Mouse (Mus musculus): ENCODE results near the gene Taok1. TPM values are rescaled to one million over a fixed set of nuclear protein-coding genes. Genes with fewer than 3 reads are reported as not detected.
"Not testable (repeated sequence)": the region's sequence is repeated elsewhere in the genome, so short reads cannot be mapped to it uniquely, and the experiment has no call there.

Taok1 gene
- 0.10 and 0.13 TPM in 2 replicates for polyA plus RNA-seq (2012)

DNA sequence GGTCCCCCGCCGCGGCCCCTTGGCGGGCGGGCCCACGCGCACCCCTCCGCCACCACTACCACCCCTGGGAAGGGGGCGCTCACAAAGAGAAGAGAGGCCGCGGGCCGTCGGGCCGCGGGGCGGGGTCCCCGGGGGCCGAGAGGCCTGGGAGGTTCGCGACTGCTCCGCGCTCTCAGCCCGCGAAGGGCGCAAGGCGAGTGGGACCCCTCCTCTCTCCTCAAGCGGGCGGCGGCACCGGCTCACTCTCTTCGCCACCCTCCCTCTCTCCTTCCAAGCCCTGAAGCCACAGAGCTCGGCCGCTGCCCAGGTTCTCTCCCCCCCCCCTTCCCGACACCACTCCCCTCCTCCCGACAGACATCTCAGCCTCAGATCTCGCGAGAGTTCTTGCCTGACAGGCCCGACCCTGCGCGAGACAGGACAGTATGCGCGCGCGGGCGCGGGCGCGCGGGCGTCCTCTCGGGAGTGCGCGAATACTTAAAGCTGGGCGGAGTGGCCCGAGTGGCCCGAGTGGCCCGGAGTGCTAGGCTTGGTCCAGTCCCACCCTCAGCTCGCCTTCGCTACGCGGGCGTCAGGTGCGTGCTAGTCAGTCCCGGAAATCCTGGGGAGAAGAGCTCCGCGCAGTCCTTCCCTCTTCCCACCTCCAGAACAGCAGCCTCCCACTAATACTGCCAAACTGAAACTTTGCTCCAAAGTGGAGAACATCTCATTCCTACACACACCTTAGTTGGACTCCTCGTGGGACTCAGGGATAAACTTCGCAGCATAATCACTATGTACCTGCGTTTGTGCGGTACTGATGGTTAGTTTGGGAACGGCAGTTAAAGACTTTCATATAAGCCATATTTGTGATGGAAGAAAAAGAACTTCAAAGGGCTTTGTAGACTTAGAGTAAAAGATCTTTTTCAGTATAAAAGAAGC, at the start of gene Taok1:
TSS of gene Taok1 (minus strand) at position 278 of the 918 bp plus-strand sequence.
- TF ChIP-seq TAL1 (IDR thresholded peaks at IDR 0.05; ENCODE audit: low read length) (no peak), GATA1 (IDR thresholded peaks at IDR 0.05; ENCODE audit: low read length) (no peak)
- H3K4me3 ChIP-seq (replicated peaks): peak within 1 kb of the TSS; percentile 99
- peaks cover 43% of the 10 kb centered on the region for H3K4me1 ChIP-seq (ENCODE audit: control insufficient read depth)
- no peaks in the 10 kb centered on the region for H3K9me3 ChIP-seq (ENCODE audit: control insufficient read depth, low read length)
- H3K36me3 ChIP-seq (ENCODE audit: control insufficient read depth): peaks cover 17% of the 10 kb centered on the region
- H3K27me3 ChIP-seq (ENCODE audit: control insufficient read depth): no peaks in the 10 kb centered on the region

GRCm38 (mm10) chr11:77653406-77654190, 46.0 kb upstream of the Taok1 start:
- not testable (repeated sequence) for H3K4me3 ChIP-seq (replicated peaks); H3K4me1 ChIP-seq (ENCODE audit: control insufficient read depth); H3K27me3 ChIP-seq (ENCODE audit: control insufficient read depth); H3K36me3 ChIP-seq (ENCODE audit: control insufficient read depth); H3K9me3 ChIP-seq (ENCODE audit: control insufficient read depth, low read length)

- TF ChIP-seq GATA1 (IDR thresholded peaks at IDR 0.05; ENCODE audit: low read length) (no peak), TAL1 (IDR thresholded peaks at IDR 0.05; ENCODE audit: low read length) (no peak)
- Histone ChIP-seq H3K9me3 (ENCODE audit: control insufficient read depth, low read length) (no peaks in the 10 kb centered on the region), H3K4me1 (ENCODE audit: control insufficient read depth) (no peaks in the 10 kb centered on the region), H3K36me3 (ENCODE audit: control insufficient read depth) (no peaks in the 10 kb centered on the region), H3K27me3 (ENCODE audit: control insufficient read depth) (peaks cover 7% of the 10 kb centered on the region), H3K4me3 (replicated peaks) (no peak overlapping the region)
These were observed 44.9 kb upstream of the Taok1 start for GRCm38 (mm10) chr11:77652484-77652883.

DNA sequence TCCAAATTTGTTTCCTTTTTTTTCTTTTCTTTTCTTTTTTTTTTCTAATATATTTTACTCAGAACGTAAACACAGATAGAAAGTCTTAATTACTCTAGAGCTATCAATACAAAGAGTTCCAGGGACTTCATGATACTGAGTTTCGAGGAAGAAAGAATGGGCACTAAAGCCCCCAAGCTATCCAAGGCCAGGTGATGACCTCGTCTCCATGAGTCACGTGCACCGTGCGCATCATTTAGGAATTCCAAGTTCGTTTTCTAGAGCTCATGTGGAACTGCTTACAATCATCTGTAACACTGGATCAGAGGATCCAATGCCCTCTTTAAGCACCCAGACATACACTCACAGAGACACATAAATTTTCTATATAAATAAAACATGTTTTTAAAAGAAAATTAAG, 41.3 kb upstream of the Taok1 start:
- H3K36me3 ChIP-seq (ENCODE audit: control insufficient read depth): no peaks in the 10 kb centered on the region
- no peaks in the 10 kb centered on the region for H3K9me3 ChIP-seq (ENCODE audit: control insufficient read depth, low read length)
- H3K4me3 ChIP-seq (replicated peaks): no peak overlapping the region
- H3K27me3 ChIP-seq (ENCODE audit: control insufficient read depth): peaks cover 7% of the 10 kb centered on the region
- TF ChIP-seq GATA1 (IDR thresholded peaks at IDR 0.05; ENCODE audit: low read length): no peak
- TF ChIP-seq TAL1 (IDR thresholded peaks at IDR 0.05; ENCODE audit: low read length): no peak
- H3K4me1 ChIP-seq (ENCODE audit: control insufficient read depth): no peaks in the 10 kb centered on the region

DNA sequence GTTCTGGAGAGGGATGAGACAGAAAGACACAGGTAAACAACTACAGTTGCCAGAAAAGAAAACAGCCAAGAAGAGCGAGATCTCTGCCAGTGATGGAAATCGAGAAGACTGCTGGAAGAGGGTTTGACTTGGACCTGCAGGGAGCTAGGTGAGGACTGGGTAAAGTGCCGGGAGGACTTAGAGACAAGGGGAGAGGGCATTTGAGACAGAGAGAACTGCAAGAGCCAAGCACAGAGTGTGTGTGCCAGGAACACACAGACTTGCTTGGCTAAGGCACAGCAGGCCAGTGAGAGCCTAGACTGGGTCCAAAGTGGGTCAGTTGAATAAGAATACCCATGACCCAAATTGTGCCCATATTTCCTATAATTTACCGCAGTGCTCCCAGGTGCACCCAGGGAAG, 37.9 kb upstream of the Taok1 start:
- H3K4me3 ChIP-seq (replicated peaks): no peak overlapping the region
- H3K36me3 ChIP-seq (ENCODE audit: control insufficient read depth): no peaks in the 10 kb centered on the region
- no peak for TF ChIP-seq GATA1 (IDR thresholded peaks at IDR 0.05; ENCODE audit: low read length)
- no peak for TF ChIP-seq TAL1 (IDR thresholded peaks at IDR 0.05; ENCODE audit: low read length)

GRCm38 (mm10) chr11:77641390-77641789, 33.8 kb upstream of the Taok1 start:
- Histone ChIP-seq H3K27me3 (ENCODE audit: control insufficient read depth) (no peaks in the 10 kb centered on the region), H3K36me3 (ENCODE audit: control insufficient read depth) (no peaks in the 10 kb centered on the region), H3K4me3 (replicated peaks) (no peak overlapping the region), H3K4me1 (ENCODE audit: control insufficient read depth) (no peaks in the 10 kb centered on the region), H3K9me3 (ENCODE audit: control insufficient read depth, low read length) (no peaks in the 10 kb centered on the region)
- TF ChIP-seq GATA1 (IDR thresholded peaks at IDR 0.05; ENCODE audit: low read length) (no peak), TAL1 (IDR thresholded peaks at IDR 0.05; ENCODE audit: low read length) (no peak)

More for the DNA sequence above, 37.9 kb upstream of the Taok1 start:
- Histone ChIP-seq H3K27me3 (ENCODE audit: control insufficient read depth) (peaks cover 7% of the 10 kb centered on the region), H3K4me1 (ENCODE audit: control insufficient read depth) (no peaks in the 10 kb centered on the region), H3K9me3 (ENCODE audit: control insufficient read depth, low read length) (no peaks in the 10 kb centered on the region)

DNA sequence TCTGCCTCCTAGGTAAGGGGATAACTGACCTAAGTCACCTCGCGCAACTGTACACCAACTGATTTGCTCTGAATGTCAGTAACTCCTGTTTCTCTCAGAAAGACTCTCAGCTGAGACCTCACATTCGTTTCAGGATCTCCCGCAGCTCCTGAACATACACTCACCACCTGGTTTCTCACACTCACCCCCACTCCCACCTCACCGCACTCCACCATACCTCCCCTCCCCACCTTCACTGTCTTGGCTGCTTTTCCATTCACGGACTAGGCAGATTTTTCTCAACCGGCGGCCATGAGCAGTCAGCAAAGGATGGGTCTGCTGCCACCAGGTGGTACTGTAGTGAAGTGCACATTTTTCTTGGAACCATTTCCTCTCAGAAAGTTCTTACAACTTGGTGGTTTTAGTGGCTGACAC, 22.6 kb upstream of the Taok1 start:
- peaks cover 52% of the 10 kb centered on the region for H3K4me1 ChIP-seq (ENCODE audit: control insufficient read depth)
- peaks cover 2% of the 10 kb centered on the region; the same call in 1 of the 2 replicates for H3K9me3 ChIP-seq (ENCODE audit: control insufficient read depth, low read length)
- TF ChIP-seq TAL1 (IDR thresholded peaks at IDR 0.05; ENCODE audit: low read length): no peak
- no peak for TF ChIP-seq GATA1 (IDR thresholded peaks at IDR 0.05; ENCODE audit: low read length)
- no peaks in the 10 kb centered on the region for H3K36me3 ChIP-seq (ENCODE audit: control insufficient read depth)
- peak overlapping the region; percentile 62 for H3K4me3 ChIP-seq (replicated peaks)
- H3K27me3 ChIP-seq (ENCODE audit: control insufficient read depth): peaks cover 3% of the 10 kb centered on the region

DNA sequence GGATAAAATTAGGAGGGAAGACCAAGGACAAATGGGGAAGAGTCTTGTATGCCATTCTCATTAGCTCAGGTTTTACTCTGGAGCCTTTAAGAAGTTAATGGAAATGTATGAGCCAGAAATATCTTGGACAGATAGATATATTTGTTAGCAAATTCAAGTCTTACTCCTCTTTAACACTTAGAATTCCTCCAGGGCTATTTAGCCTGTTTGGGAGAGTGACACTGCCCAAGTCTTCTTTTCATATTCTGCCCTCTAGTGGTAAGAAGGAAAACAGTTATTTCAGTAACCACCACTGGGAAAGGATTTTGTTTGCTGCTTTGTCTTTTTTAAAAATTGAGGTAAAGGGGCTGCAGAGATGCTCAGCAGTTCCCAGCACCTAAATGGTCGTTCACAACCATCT, 21.9 kb upstream of the Taok1 start:
- H3K4me3 ChIP-seq (replicated peaks): no peak overlapping the region
- H3K4me1 ChIP-seq (ENCODE audit: control insufficient read depth): peaks cover 59% of the 10 kb centered on the region

More for the DNA sequence above, 21.9 kb upstream of the Taok1 start:
- TF ChIP-seq TAL1 (IDR thresholded peaks at IDR 0.05; ENCODE audit: low read length) (no peak), GATA1 (IDR thresholded peaks at IDR 0.05; ENCODE audit: low read length) (no peak)
- H3K36me3 ChIP-seq (ENCODE audit: control insufficient read depth): no peaks in the 10 kb centered on the region
- H3K27me3 ChIP-seq (ENCODE audit: control insufficient read depth): peaks cover 11% of the 10 kb centered on the region
- peaks cover 2% of the 10 kb centered on the region; the same call in 1 of the 2 replicates for H3K9me3 ChIP-seq (ENCODE audit: control insufficient read depth, low read length)
